Mouse (Mus musculus) large intestine, adult 2 months (tissue): ENCODE results near the gene Pacsin1. TPM values are rescaled to one million over a fixed set of nuclear protein-coding genes. Genes with fewer than 3 reads are reported as not detected.

Experiments
- DNase-seq: peaks from one replicate; pipeline ENCODE4 v3.0.0-alpha.2; 2012; ENCODE audit warnings: low read depth, low spot score
- WGBS: fragments of 180-500 bp; shearing (Covaris S2); methylation state at CpG from one replicate; pipeline ENCODE4 v1.1.7; 2018; 5-methylcytosine and 5-hydroxymethylcytosine counted together
- polyA plus RNA-seq: library from polyadenylated mRNA; depleted of rRNA; stranded (reverse); fragments of >200 nt; gene quantifications from 2 replicates; pipeline ENCODE4 v1.2.3, GENCODE M21; 2012; rRNA removed

Pacsin1 gene
- 1.1 and 1.2 TPM in 2 replicates for polyA plus RNA-seq

- DNase-seq = no peak
Measured at GRCm38 (mm10) chr17:27655089-27656010, at the start of gene Pacsin1. Gene Pacsin1 (plus strand): TSS chr17:27655509.

GRCm38 (mm10) chr17:27609576-27609975 is 45.7 kb upstream of the Pacsin1 start:
- 61% methylated on average over 7 of the region's 7 CpGs for WGBS
- DNase-seq = no peak

More at GRCm38 (mm10) chr17:27655089-27656010, at the start of gene Pacsin1:
- WGBS = 3% methylated on average over 61 of the region's 65 CpGs

DNA sequence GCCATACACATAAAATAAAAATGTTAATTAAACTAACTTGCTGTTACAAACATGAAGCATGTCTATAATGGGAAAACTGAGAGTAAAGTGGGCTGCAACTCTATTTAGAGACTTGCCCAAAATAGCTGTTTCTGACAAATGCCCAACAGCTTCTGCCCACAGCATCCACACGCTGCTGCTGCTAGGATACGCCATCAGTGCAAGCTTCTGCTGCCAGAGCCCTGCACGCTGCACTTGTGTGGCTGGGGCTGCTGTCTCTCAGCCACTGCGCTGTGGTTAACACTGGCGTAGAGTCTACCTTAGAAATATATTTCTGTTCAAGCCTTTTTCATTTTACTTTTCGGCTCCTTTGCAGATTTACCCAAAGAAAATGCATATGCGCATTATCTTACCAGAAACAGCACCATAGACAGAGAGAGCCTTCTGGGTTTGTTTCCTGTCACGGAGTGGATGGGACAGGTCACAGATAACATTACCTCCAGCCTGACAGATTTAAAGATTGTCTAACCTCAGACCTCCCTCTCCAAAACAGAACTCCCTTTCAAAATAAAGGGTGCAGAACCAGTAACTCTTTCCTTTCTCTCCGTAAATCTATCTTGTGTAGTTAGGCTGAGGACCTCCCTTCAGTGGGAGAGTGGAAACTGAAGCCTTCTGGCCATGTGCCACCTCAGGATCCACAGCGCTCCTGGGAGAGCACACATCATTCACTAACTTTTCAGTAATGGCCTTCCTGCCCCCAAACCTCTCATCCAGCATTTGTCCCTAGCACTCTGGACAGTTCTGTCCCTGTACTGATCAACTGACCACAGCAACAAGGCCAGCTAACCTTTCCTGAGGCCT is 44.4 kb upstream of the Pacsin1 start:
- 73% methylated on average over 10 of the region's 10 CpGs for WGBS
- DNase-seq = no peak

- WGBS = 26% methylated on average over 3 of the region's 3 CpGs
- DNase-seq = no peak
Measured at GRCm38 (mm10) chr17:27611519-27611884, 43.8 kb upstream of the Pacsin1 start.

DNA sequence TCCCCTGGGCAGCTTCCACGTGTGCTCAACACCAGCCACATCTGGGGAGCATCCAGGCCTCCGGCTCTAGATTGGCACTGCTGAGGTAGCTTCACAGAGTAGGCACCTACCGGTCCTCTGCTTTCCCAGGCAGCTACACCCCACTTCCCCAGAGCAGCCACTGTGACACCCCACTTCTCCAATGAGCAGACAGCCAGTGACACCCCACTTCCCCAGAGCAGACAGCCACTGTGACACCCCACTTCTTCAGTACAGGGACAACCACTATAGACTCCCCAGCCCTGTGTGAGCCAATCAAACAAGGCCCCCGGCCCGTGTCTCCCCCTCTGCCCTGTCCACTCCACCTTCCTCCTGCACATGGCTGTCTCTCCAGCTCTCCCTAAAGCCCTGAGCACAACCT is 43.3 kb upstream of the Pacsin1 start:
- WGBS = 66% methylated on average over 5 of the region's 5 CpGs
- DNase-seq = no peak

DNA sequence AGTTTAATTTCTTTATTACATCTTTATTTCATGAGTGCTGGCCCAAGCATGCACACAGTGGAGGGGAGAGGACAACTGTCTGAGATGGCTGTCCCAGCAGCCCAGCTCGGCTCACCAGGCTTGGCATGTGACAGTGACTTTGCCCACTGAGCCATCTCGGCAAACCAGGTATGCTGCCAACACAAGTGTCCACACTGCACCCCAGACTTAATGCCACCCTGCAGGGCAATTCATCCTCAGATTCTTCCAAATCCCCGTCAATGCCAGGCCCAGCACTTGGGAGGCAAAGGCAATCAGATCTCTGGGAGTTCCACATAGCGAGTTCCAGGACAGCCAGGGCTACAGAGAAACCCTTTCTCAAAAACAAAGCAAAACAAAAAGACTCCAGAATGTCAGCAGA is 42.3 kb upstream of the Pacsin1 start:
- 57% methylated on average over 4 of the region's 4 CpGs for WGBS
- DNase-seq = no peak

DNA sequence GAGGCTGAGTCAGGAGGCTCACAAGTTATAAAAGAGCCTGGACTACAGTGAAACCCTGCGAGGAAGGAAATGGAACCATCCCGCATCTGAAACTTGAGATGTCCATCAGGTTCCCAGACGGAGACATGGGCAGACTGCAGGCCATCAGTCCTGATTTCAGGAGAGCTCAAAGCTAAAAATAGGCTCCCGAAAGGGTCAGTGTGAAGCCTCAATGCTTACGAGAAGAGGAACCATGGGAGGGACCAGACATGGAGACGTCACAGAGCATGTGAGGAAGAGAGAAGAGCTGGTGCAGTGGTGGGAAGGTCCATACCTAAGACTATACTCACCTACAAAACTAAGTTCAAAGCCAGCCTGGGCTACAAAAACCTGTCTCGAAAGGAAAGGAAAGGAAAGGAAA is 39.9 kb upstream of the Pacsin1 start:
- DNase-seq = no peak
- WGBS = 78% methylated on average over 7 of the region's 7 CpGs

DNA sequence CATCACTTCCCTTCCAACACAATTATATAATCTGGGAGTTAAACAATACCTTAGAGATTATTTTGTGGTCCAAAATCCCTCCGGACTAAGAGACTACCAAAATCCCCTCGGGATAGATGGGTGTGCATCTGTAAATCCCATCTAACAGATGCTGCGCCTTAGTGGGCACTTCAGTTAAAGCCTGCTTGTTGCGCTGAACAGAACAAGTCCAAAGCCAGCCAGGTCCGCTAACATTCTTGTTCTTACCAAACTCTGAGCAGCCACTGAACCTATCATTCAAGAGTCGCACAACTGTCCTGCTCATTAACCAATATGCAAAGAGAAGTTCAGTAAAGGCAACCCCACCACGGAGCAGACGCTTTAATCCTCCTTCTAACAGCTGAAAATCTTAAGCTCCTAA is 34.1 kb upstream of the Pacsin1 start:
- 44% methylated on average over 8 of the region's 8 CpGs for WGBS
- DNase-seq = no peak

DNA sequence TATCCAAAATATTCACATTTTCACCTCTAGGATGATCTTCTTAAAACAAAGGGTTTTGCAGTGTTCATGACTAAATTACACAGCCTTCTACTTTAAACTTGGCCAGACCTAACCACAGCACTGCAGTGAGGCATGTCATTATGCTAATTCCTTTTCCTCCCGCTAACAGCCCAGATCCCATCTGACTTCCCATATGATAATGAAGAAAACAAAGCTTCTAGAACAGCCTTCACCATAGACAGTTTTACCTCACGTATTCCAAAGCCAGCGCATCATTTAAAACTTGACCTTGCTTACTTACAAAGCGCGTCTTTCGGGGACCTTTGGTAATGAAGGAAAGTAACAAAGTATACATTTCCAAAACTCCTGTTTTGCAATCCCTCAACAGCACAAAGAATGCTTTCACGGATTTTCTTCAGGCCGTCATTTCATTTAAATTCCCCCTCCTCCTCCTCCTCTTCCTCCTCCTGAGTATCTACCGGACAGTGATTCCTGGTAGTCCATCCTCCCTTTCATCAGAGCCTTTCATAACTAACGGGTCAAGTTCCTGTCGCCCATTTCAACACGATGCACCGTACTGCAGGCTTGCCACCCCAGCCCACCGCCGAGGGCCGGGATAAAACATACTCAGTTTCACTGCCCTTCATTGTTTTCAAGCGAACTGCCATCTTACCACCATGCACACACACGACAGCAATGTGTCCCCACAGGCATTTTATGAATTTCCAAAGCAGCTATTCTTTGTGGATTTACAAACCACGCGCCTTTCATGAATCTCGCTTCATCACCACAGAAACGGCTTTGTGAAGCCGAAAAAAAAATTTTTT is 33.4 kb upstream of the Pacsin1 start:
- DNase-seq = no peak
- WGBS = 3% methylated on average over 23 of the region's 23 CpGs

DNA sequence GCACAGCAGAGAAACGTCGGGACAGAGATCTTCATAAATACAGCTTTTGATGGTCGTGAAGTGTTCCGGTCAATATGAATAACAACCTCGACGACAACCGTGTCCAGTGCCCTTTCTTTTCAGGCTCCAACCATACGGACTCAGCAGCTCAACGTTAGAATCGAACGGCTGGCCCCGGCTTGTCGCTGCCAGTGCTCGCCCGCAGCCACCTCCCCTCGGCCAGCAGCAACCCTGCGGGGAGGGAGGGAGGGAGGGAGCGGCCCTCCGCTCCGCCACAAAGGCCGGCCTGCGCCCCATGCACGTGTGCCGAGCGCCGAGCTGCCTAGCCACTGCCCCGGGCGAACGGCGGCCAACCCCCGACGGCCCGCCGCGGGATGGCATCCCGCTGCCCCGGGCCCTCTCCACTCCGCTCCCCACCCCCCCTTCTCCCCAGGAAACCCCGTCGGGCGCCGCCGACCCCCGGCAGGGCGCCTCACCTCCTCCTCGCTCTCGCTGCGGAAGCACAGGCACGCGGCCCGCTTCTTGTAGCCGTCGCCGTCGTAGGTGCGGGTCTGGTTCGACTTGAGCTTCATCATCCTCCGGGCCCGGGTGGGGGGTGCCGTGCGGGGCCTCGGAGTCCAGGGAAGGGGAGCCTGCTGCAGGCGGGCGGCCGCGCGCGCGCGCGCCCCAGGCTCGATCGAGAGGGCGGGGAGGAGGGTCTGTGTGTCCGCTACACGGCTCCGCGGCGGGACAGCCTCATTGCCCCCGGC is 32.5 kb upstream of the Pacsin1 start:
- under 1% methylated on average over 77 of the region's 80 CpGs for WGBS

DNA sequence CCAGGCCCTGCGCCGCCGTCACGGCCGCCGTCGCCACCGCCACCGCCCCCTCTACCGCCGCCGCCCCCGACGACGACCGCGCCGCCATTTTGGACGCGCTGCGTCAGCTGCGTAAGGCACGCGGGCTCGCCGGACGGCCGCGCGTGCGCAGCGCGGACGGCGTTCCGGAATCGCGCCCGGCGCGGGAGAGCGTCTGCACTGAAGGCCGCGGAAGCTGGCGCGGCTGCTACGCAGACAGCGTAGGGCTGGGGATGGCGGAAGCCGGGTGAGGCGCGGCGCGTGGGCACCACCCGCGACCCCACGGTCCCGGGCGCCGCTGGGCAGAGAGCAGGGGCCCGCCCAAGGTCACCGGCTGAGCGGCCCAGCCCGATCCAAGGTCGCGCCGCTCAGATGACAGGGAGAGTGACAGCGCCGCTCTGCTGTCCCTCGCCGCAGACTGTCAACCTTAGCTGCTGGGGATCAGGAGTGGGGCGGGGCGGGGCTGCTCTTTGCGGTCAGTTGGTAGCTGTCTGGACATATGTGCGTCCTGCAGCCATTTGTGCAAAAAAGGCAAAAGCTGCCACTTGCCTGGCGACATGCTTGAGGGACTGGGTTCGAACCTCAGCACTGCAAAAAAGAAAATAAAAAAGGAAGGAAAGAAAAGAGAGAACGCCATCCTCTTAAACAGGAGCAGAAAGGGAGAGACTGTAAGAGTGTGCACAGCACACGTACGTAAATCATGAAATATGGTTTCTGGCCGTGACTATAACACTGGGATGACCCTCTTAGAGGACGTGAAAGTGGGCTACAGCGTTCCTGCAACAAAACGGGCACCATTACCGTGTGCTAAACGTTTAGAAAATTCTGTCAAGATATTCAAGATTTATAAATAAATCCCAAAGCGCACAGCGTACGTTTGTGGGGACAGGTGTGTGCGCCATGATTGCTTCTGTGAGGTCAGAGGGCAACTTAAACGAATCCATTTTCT is 31.7 kb upstream of the Pacsin1 start, which contains the start of gene Nudt3:
Nudt3 (minus strand) TSS at position 136 of the 967 bp plus-strand sequence.
- peak; percentile 63 for DNase-seq
- 5% methylated on average over 87 of the region's 91 CpGs for WGBS

More for the DNA sequence above, 32.5 kb upstream of the Pacsin1 start:
- no peak for DNase-seq

DNA sequence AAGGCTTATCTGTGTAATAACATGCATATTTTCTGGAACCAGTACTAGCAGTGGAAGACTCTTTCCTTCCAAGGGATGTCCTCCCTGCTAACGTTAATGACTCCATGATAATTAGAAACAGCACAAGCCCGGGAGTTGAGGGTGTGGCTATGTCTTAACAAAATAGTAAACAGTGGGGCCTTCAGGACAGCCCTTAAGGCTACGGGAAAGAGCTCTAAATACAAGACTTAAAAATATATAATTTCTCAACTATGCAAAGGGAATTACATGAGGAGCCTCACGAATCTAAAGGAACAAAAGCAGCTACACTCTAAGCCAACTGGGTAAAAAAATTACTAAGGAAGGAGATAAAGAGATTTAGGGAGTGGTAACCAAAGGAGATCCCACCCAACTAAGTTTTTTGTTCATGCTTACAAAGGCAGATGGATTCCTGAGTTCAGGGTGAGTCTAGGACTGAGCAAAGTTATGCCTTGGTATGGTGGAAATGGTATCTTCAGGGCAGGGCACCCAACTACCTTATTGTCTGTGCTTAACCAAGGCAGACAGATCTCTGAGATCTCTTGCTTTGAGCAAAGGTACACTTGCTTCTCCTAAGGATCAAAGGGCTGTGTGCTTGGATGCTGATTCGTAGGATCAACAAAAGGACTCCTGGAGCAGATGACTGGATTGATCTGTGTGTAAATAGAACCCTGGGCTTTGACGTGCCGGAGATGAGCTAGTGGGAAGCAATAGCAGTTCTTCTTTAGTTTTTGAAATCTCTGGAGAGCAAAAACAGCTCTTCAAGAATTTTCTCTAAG is 29.7 kb upstream of the Pacsin1 start:
- WGBS = 42% methylated on average over 7 of the region's 7 CpGs
- no peak for DNase-seq

DNA sequence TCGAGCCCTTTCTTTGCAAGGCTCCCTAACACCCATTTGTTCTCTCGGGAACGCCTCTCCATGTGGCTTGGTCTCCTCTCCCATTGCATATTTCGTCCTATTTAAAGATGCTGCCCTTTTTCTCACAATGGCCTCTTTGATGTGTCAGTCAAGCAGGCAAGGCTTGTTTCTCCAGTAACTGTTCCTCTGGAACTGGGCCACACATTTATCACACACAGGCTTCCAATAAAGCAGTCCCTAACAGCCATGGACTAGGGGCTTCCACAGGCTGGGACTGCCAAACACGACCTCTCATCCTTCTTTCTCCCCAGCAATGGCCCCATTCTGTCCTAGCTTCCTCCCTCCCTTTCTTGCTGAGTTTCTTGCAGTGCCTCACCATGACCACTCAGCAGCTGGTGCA is 28.6 kb upstream of the Pacsin1 start:
- WGBS = 26% methylated on average over 5 of the region's 5 CpGs
- DNase-seq = no peak

DNA sequence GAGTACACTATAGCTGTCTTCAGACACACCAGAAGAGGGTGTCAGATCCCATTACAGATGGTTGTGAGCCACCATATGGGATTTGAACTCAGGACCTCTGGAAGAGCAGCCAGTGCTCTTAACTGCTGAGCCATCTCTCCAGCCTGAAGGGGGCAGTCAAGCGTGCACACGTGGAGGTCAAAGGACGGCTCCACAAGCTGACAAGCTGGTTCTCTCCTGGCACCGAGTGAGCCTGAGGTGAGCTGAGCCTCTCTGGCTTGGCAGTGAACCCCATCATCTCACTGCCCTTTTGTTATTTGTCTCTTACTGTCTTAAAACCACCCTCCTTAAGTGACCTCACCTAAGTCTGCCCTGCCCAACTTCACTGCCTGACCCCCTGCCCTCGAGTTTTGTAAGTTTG is 27.9 kb upstream of the Pacsin1 start:
- DNase-seq = no peak
- 16% methylated on average over 5 of the region's 5 CpGs for WGBS

GRCm38 (mm10) chr17:27628376-27628775 is 26.9 kb upstream of the Pacsin1 start:
- WGBS = 77% methylated on average over 8 of the region's 8 CpGs
- no peak for DNase-seq

DNA sequence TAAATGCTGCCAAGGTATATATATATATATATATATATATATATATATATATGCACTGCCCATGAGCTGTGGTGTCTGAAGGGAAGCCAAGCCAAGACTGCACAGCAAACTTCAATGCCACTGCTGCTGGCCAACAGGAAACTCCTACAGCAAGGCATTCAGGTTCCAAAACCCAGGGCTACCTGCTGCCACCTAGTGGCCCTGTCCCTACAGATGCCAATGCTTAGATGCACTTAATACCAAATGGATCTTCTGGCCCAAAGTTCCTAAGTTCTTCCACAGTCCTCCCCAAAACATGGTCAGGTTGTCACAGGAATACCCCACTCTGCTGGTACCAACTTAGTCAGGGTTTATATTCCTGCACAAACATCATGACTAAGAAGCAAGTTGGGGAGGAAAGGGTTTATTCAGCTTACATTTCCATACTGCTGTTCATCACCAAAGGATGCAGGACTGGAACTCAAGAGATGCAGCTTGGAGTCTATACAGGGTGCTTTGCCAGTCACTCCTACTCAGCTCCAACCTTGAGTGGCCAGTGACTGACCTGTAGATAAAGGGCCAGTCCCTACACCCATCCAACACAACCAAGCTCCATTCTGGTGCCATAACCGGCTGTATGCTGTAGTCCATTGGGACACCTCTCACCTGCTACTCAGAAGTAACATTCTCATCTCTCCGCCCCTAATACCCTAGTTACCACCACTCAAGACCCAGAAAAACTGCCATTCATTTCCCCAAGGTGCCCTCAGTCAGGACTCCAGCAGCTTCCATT is 25.9 kb upstream of the Pacsin1 start:
- 73% methylated on average over 2 of the region's 2 CpGs for WGBS
- no peak for DNase-seq
